Mouse (Mus musculus) stomach, embryonic 14.5 days (tissue): ENCODE results near the gene Tcl1b1. TPM values are rescaled to one million over a fixed set of nuclear protein-coding genes. Genes with fewer than 3 reads are reported as not detected.
"Not testable (repeated sequence)": the region's sequence is repeated elsewhere in the genome, so short reads cannot be mapped to it uniquely, and the experiment has no call there.

Experiments
- ATAC-seq: fragments of 200-750 bp; cut with Nextera tagmentation; 2 replicates; pipeline ENCODE4 v1.8.0; 2017; ENCODE audit warnings: low read depth, moderate TSS enrichment; ENCODE audit not compliant: insufficient number of reproducible peaks, insufficient read depth, low FRiP score
- H3K27ac ChIP-seq: fragments of 300-500 bp; sonication (generic); 2 replicates; pipeline ENCODE4 v1.5.1; 2014; ENCODE audit warnings: mild to moderate bottlenecking, low read length, moderate library complexity, mixed read lengths
- H3K27me3 ChIP-seq: fragments of 300-500 bp; sonication (generic); 2 replicates; pipeline ENCODE4 v1.6.1; 2014; ENCODE audit warnings: low read length, control low read depth, mixed read lengths; ENCODE audit not compliant: control insufficient read depth, insufficient read depth
- H3K36me3 ChIP-seq: fragments of 300-500 bp; sonication (generic); 2 replicates; pipeline ENCODE4 v1.6.1; 2014; ENCODE audit warnings: mild to moderate bottlenecking, control low read depth, low read length, moderate library complexity, mixed read lengths; ENCODE audit not compliant: control insufficient read depth, insufficient read depth
- H3K4me1 ChIP-seq: fragments of 300-500 bp; sonication (generic); 2 replicates; pipeline ENCODE4 v1.6.1; 2014; ENCODE audit warnings: low read length, control low read depth, mixed read lengths; ENCODE audit not compliant: control insufficient read depth, insufficient read depth
- H3K4me2 ChIP-seq: fragments of 300-500 bp; sonication (generic); replicated peaks from 2 replicates; pipeline ENCODE4 v1.6.1; 2014; ENCODE audit warnings: low read depth, low read length, control low read depth
- H3K4me3 ChIP-seq: fragments of 300-500 bp; sonication (generic); 2 replicates; pipeline ENCODE4 v1.5.1; 2014; ENCODE audit warnings: low read depth, low read length, control low read depth
- H3K9ac ChIP-seq: fragments of 300-500 bp; sonication (generic); replicated peaks from 2 replicates; pipeline ENCODE4 v1.6.1; 2014; ENCODE audit warnings: low read depth, mild to moderate bottlenecking, control low read depth, low read length, moderate library complexity, mixed read lengths
- H3K9me3 ChIP-seq: fragments of 300-500 bp; sonication (generic); 2 replicates; pipeline ENCODE4 v1.6.1; 2016; ENCODE audit warnings: low read depth, low read length, control low read depth; ENCODE audit not compliant: control insufficient read depth
- WGBS: fragments of 180-500 bp; shearing (Covaris S2); extraction: QIAGEN DNeasy Blood & Tissue Kit; methylation state at CpG from one replicate; pipeline ENCODE4 v1.1.7; 2014; 5-methylcytosine and 5-hydroxymethylcytosine counted together
- polyA plus RNA-seq: library from polyadenylated mRNA; unstranded; fragments of >200 nt; fragmentation: Nextera tagmentation; extraction: Ambion mirVana; gene quantifications from 2 replicates; pipeline ENCODE4 v1.2.1, GENCODE M21; 2014

Tcl1b1 gene
- polyA plus RNA-seq = not detected in 2 replicates

- no peaks in the 10 kb centered on the region for H3K27me3 ChIP-seq
- H3K9me3 ChIP-seq = no peaks in the 10 kb centered on the region
- H3K36me3 ChIP-seq = no peaks in the 10 kb centered on the region
- no peak within 1 kb of the TSS for H3K4me3 ChIP-seq
- WGBS = 68% methylated on average over 4 of the region's 4 CpGs
- no peak within 1 kb of the TSS for H3K9ac ChIP-seq
- H3K4me1 ChIP-seq = no peaks in the 10 kb centered on the region
- ATAC-seq = no peak
- H3K4me2 ChIP-seq = no peak within 1 kb of the TSS
- H3K27ac ChIP-seq = no peak within 1 kb of the TSS
These were observed at the start of gene Tcl1b1 for GRCm38 (mm10) chr12:105159390-105159789. TSS of gene Tcl1b1 (plus strand) at chr12:105159690.

- no peak for ATAC-seq
- 69% methylated on average over 4 of the region's 4 CpGs for WGBS
These were observed 49.7 kb upstream of the Tcl1b1 start for GRCm38 (mm10) chr12:105109812-105110211.

GRCm38 (mm10) chr12:105112321-105112988 lies 47.0 kb upstream of the Tcl1b1 start:
- Histone ChIP-seq H3K4me3 (no peak overlapping the region), H3K4me1 (peaks cover 4% of the 10 kb centered on the region; the same call in 1 of the 2 replicates), H3K27ac (no peak overlapping the region), H3K27me3 (no peaks in the 10 kb centered on the region), H3K9ac (no peak overlapping the region), H3K9me3 (no peaks in the 10 kb centered on the region), H3K36me3 (no peaks in the 10 kb centered on the region), H3K4me2 (no peak overlapping the region)
- 31% methylated on average over 13 of the region's 13 CpGs for WGBS
- no peak for ATAC-seq

More at GRCm38 (mm10) chr12:105109812-105110211, 49.7 kb upstream of the Tcl1b1 start:
- no peak overlapping the region for H3K9ac ChIP-seq
- H3K36me3 ChIP-seq = no peaks in the 10 kb centered on the region
- no peaks in the 10 kb centered on the region for H3K27me3 ChIP-seq
- H3K4me2 ChIP-seq = no peak overlapping the region
- H3K9me3 ChIP-seq = no peaks in the 10 kb centered on the region
- H3K4me3 ChIP-seq = no peak overlapping the region
- H3K4me1 ChIP-seq = peaks cover 4% of the 10 kb centered on the region; the same call in 1 of the 2 replicates
- no peak overlapping the region for H3K27ac ChIP-seq

- H3K27me3 ChIP-seq = no peaks in the 10 kb centered on the region
- no peak overlapping the region for H3K9ac ChIP-seq
- no peak overlapping the region for H3K27ac ChIP-seq
- no peak overlapping the region for H3K4me2 ChIP-seq
- no peaks in the 10 kb centered on the region for H3K9me3 ChIP-seq
- no peak for ATAC-seq
- H3K4me3 ChIP-seq = no peak overlapping the region
- peaks cover 4% of the 10 kb centered on the region; the same call in 1 of the 2 replicates for H3K4me1 ChIP-seq
- H3K36me3 ChIP-seq = no peaks in the 10 kb centered on the region
- 94% methylated on average over 1 of the region's 1 CpGs for WGBS
These were observed 42.8 kb upstream of the Tcl1b1 start for GRCm38 (mm10) chr12:105116648-105117047.

GRCm38 (mm10) chr12:105125362-105125761 lies 34.1 kb upstream of the Tcl1b1 start:
- Histone ChIP-seq H3K36me3 (no peaks in the 10 kb centered on the region), H3K4me3 (no peak overlapping the region), H3K27me3 (no peaks in the 10 kb centered on the region), H3K4me2 (no peak overlapping the region), H3K4me1 (no peaks in the 10 kb centered on the region), H3K9ac (no peak overlapping the region), H3K27ac (no peak overlapping the region), H3K9me3 (no peaks in the 10 kb centered on the region)
- 82% methylated on average over 6 of the region's 6 CpGs for WGBS
- ATAC-seq = no peak

- Histone ChIP-seq H3K4me1 (no peaks in the 10 kb centered on the region), H3K36me3 (no peaks in the 10 kb centered on the region), H3K4me2 (no peak overlapping the region), H3K27me3 (no peaks in the 10 kb centered on the region), H3K9ac (no peak overlapping the region), H3K4me3 (no peak overlapping the region), H3K27ac (no peak overlapping the region), H3K9me3 (no peaks in the 10 kb centered on the region)
- WGBS = 74% methylated on average over 4 of the region's 4 CpGs
- ATAC-seq = no peak
These were observed 33.0 kb upstream of the Tcl1b1 start for GRCm38 (mm10) chr12:105126516-105126915.

- no peak overlapping the region for H3K9ac ChIP-seq
- ATAC-seq = no peak
- H3K36me3 ChIP-seq = no peaks in the 10 kb centered on the region
- H3K27me3 ChIP-seq = no peaks in the 10 kb centered on the region
- no peak overlapping the region for H3K4me3 ChIP-seq
- WGBS = 86% methylated on average over 2 of the region's 2 CpGs
- no peaks in the 10 kb centered on the region for H3K4me1 ChIP-seq
- no peak overlapping the region for H3K4me2 ChIP-seq
- no peaks in the 10 kb centered on the region for H3K9me3 ChIP-seq
- no peak overlapping the region for H3K27ac ChIP-seq
These were observed 31.9 kb upstream of the Tcl1b1 start for GRCm38 (mm10) chr12:105127607-105128006.

GRCm38 (mm10) chr12:105129494-105130205 lies 29.8 kb upstream of the Tcl1b1 start:
- not testable (repeated sequence) for H3K9me3 ChIP-seq, H3K4me1 ChIP-seq, H3K4me2 ChIP-seq, H3K4me3 ChIP-seq, H3K27ac ChIP-seq, H3K9ac ChIP-seq, ATAC-seq, H3K36me3 ChIP-seq, H3K27me3 ChIP-seq
- 61% methylated on average over 3 of the region's 3 CpGs for WGBS
